Mouse (Mus musculus): Measurements from ENCODE around the gene Snx29. TPM values are rescaled to one million over a fixed set of nuclear protein-coding genes. Genes with fewer than 3 reads are reported as not detected.

The Snx29 gene
- total and polyA plus RNA-seq, 2 experiments from 2014 or later: 7.0 to 22.8 TPM

- DNase-seq (ENCODE audit: low spot score) (peak; percentile 12), ATAC-seq (ENCODE audit: low FRiP score) (no peak)
- Histone ChIP-seq H3K27ac (ENCODE audit: low read depth, low read length) (no peak overlapping the region; the same call in 1 of the 2 replicates), H3K9me3 (ENCODE audit: low read length) (no peaks in the 10 kb centered on the region), H3K4me3 (ENCODE audit: low read depth, low read length) (no peak overlapping the region), H3K4me2 (ENCODE audit: low read depth, low read length, poor library complexity, severe bottlenecking) (no peak overlapping the region), H3K36me3 (ENCODE audit: insufficient read depth, low read length) (no peaks in the 10 kb centered on the region), H3K9ac (replicated peaks; ENCODE audit: low read length, poor library complexity, severe bottlenecking) (no peak overlapping the region), H3K4me1 (ENCODE audit: insufficient read depth, low read length) (no peaks in the 10 kb centered on the region), H3K27me3 (ENCODE audit: insufficient read depth, low read length) (no peaks in the 10 kb centered on the region)
- no peak for TF ChIP-seq CTCF (IDR thresholded peaks at IDR 0.05)
- WGBS: 43% methylated on average over 7 of the region's 7 CpGs
Observed at GRCm38 (mm10) chr16:11597769-11598168, 275.1 kb downstream of the Snx29 start.

- H3K4me3 ChIP-seq (ENCODE audit: low read depth, low read length): no peak overlapping the region
- H3K9me3 ChIP-seq (ENCODE audit: low read length): no peaks in the 10 kb centered on the region
- H3K4me1 ChIP-seq (ENCODE audit: insufficient read depth, low read length): no peaks in the 10 kb centered on the region
- no peak overlapping the region for H3K4me2 ChIP-seq (ENCODE audit: low read depth, low read length, poor library complexity, severe bottlenecking)
- no peak for TF ChIP-seq CTCF (IDR thresholded peaks at IDR 0.05)
- H3K36me3 ChIP-seq (ENCODE audit: insufficient read depth, low read length): no peaks in the 10 kb centered on the region
- DNase-seq (ENCODE audit: low spot score): no peak
- H3K27ac ChIP-seq (ENCODE audit: low read depth, low read length): no peak overlapping the region
- H3K27me3 ChIP-seq (ENCODE audit: insufficient read depth, low read length): no peaks in the 10 kb centered on the region
- H3K9ac ChIP-seq (replicated peaks; ENCODE audit: low read length, poor library complexity, severe bottlenecking): no peak overlapping the region
- ATAC-seq (ENCODE audit: low FRiP score): no peak
- WGBS: 64% methylated on average over 3 of the region's 3 CpGs
Observed at GRCm38 (mm10) chr16:11599523-11599922, 276.8 kb downstream of the Snx29 start.

GRCm38 (mm10) chr16:11601336-11602082, 278.8 kb downstream of the Snx29 start:
- H3K9me3 ChIP-seq (ENCODE audit: low read length): no peaks in the 10 kb centered on the region
- no peak overlapping the region for H3K27ac ChIP-seq (ENCODE audit: low read depth, low read length)
- H3K4me3 ChIP-seq (ENCODE audit: low read depth, low read length): no peak overlapping the region
- no peak for DNase-seq (ENCODE audit: low spot score)
- no peak overlapping the region for H3K9ac ChIP-seq (replicated peaks; ENCODE audit: low read length, poor library complexity, severe bottlenecking)
- H3K4me2 ChIP-seq (ENCODE audit: low read depth, low read length, poor library complexity, severe bottlenecking): no peak overlapping the region
- no peaks in the 10 kb centered on the region for H3K27me3 ChIP-seq (ENCODE audit: insufficient read depth, low read length)
- no peaks in the 10 kb centered on the region for H3K4me1 ChIP-seq (ENCODE audit: insufficient read depth, low read length)
- no peak for TF ChIP-seq CTCF (IDR thresholded peaks at IDR 0.05)
- no peak for ATAC-seq (ENCODE audit: low FRiP score)
- WGBS: 88% methylated on average over 1 of the region's 1 CpGs
- H3K36me3 ChIP-seq (ENCODE audit: insufficient read depth, low read length): no peaks in the 10 kb centered on the region

- 71% methylated on average over 5 of the region's 5 CpGs for WGBS
Observed at GRCm38 (mm10) chr16:11603667-11604422, 281.1 kb downstream of the Snx29 start.

GRCm38 (mm10) chr16:11612526-11613126, 289.9 kb downstream of the Snx29 start:
- H3K4me3 ChIP-seq (ENCODE audit: low read depth, low read length): no peak overlapping the region
- H3K9me3 ChIP-seq (ENCODE audit: low read length): no peaks in the 10 kb centered on the region
- no peak for TF ChIP-seq CTCF (IDR thresholded peaks at IDR 0.05)
- peak overlapping the region; percentile 43; the same call in 1 of the 2 replicates for H3K27ac ChIP-seq (ENCODE audit: low read depth, low read length)
- ATAC-seq (ENCODE audit: low FRiP score) (no peak), DNase-seq (ENCODE audit: low spot score) (no peak)
- H3K4me1 ChIP-seq (ENCODE audit: insufficient read depth, low read length): no peaks in the 10 kb centered on the region; the same call in 1 of the 2 replicates
- no peak overlapping the region for H3K4me2 ChIP-seq (ENCODE audit: low read depth, low read length, poor library complexity, severe bottlenecking)
- 75% methylated on average over 3 of the region's 3 CpGs for WGBS
- H3K9ac ChIP-seq (replicated peaks; ENCODE audit: low read length, poor library complexity, severe bottlenecking): no peak overlapping the region
- no peaks in the 10 kb centered on the region for H3K27me3 ChIP-seq (ENCODE audit: insufficient read depth, low read length)
- no peaks in the 10 kb centered on the region for H3K36me3 ChIP-seq (ENCODE audit: insufficient read depth, low read length)

More at GRCm38 (mm10) chr16:11603667-11604422, 281.1 kb downstream of the Snx29 start:
- Histone ChIP-seq H3K27me3 (ENCODE audit: insufficient read depth, low read length) (no peaks in the 10 kb centered on the region), H3K9me3 (ENCODE audit: low read length) (no peaks in the 10 kb centered on the region), H3K9ac (replicated peaks; ENCODE audit: low read length, poor library complexity, severe bottlenecking) (no peak overlapping the region), H3K4me3 (ENCODE audit: low read depth, low read length) (no peak overlapping the region), H3K4me1 (ENCODE audit: insufficient read depth, low read length) (no peaks in the 10 kb centered on the region), H3K36me3 (ENCODE audit: insufficient read depth, low read length) (no peaks in the 10 kb centered on the region), H3K27ac (ENCODE audit: low read depth, low read length) (no peak overlapping the region), H3K4me2 (ENCODE audit: low read depth, low read length, poor library complexity, severe bottlenecking) (no peak overlapping the region)
- peak; percentile 33 for DNase-seq (ENCODE audit: low spot score)
- TF ChIP-seq CTCF (IDR thresholded peaks at IDR 0.05): peak; percentile 66
- ATAC-seq (ENCODE audit: low FRiP score): no peak
